Mouse (Mus musculus): ENCODE results near the gene Slc10a1. TPM values are rescaled to one million over a fixed set of nuclear protein-coding genes. Genes with fewer than 3 reads are reported as not detected.

Slc10a1 gene
- polyA plus RNA-seq, 1 experiment from 2014 or later: 0.50 TPM

- no peaks in the 10 kb centered on the region for H3K9me3 ChIP-seq (ENCODE audit: control insufficient read depth, low read length)
- ATAC-seq (replicated peaks; ENCODE audit: low FRiP score, low TSS enrichment, low read depth) (no peak), DNase-seq (ENCODE audit: low spot score) (no peak)
- H3K4me2 ChIP-seq (ENCODE audit: low read length): no peak overlapping the region
- H3K4me1 ChIP-seq (replicated peaks; ENCODE audit: control insufficient read depth, insufficient read depth, low read length): no peaks in the 10 kb centered on the region
- no peak overlapping the region for H3K9ac ChIP-seq (ENCODE audit: low read length)
- no peak overlapping the region; the same call in 1 of the 2 replicates for H3K27ac ChIP-seq (ENCODE audit: low read depth)
- WGBS: 64% methylated on average over 3 of the region's 3 CpGs
- no peak overlapping the region for H3K4me3 ChIP-seq (ENCODE audit: low read depth, low read length)
- no peaks in the 10 kb centered on the region for H3K36me3 ChIP-seq (ENCODE audit: control insufficient read depth, insufficient read depth, low read length)
- H3K27me3 ChIP-seq (replicated peaks; ENCODE audit: control insufficient read depth, insufficient read depth, low read length): no peaks in the 10 kb centered on the region
Measured at GRCm38 (mm10) chr12:80928881-80929280, 39.6 kb downstream of the Slc10a1 start.

GRCm38 (mm10) chr12:80927518-80927917 lies 41.0 kb downstream of the Slc10a1 start:
- H3K9ac ChIP-seq (ENCODE audit: low read length): no peak overlapping the region
- H3K4me2 ChIP-seq (ENCODE audit: low read length): no peak overlapping the region
- no peaks in the 10 kb centered on the region for H3K27me3 ChIP-seq (replicated peaks; ENCODE audit: control insufficient read depth, insufficient read depth, low read length)
- no peaks in the 10 kb centered on the region for H3K36me3 ChIP-seq (ENCODE audit: control insufficient read depth, insufficient read depth, low read length)
- no peak for ATAC-seq (replicated peaks; ENCODE audit: low FRiP score, low TSS enrichment, low read depth)
- no peak overlapping the region for H3K27ac ChIP-seq (ENCODE audit: low read depth)
- WGBS: 68% methylated on average over 1 of the region's 1 CpGs
- H3K9me3 ChIP-seq (ENCODE audit: control insufficient read depth, low read length): no peaks in the 10 kb centered on the region
- DNase-seq (ENCODE audit: low spot score): no peak
- 0 out of 2 replicates have a peak, but pooled peaks cover 3% of the 10 kb centered on the region for H3K4me1 ChIP-seq (replicated peaks; ENCODE audit: control insufficient read depth, insufficient read depth, low read length)
- H3K4me3 ChIP-seq (ENCODE audit: low read depth, low read length): no peak overlapping the region

GRCm38 (mm10) chr12:80926550-80926949 lies 42.0 kb downstream of the Slc10a1 start:
- Histone ChIP-seq H3K9ac (ENCODE audit: low read length) (no peak overlapping the region), H3K4me1 (replicated peaks; ENCODE audit: control insufficient read depth, insufficient read depth, low read length) (0 out of 2 replicates have a peak, but pooled peaks cover 3% of the 10 kb centered on the region), H3K27me3 (replicated peaks; ENCODE audit: control insufficient read depth, insufficient read depth, low read length) (no peaks in the 10 kb centered on the region), H3K9me3 (ENCODE audit: control insufficient read depth, low read length) (no peaks in the 10 kb centered on the region), H3K27ac (ENCODE audit: low read depth) (no peak overlapping the region), H3K4me3 (ENCODE audit: low read depth, low read length) (no peak overlapping the region), H3K4me2 (ENCODE audit: low read length) (no peak overlapping the region), H3K36me3 (ENCODE audit: control insufficient read depth, insufficient read depth, low read length) (no peaks in the 10 kb centered on the region)
- ATAC-seq (replicated peaks; ENCODE audit: low FRiP score, low TSS enrichment, low read depth) (no peak), DNase-seq (ENCODE audit: low spot score) (no peak)
- WGBS: 87% methylated on average over 4 of the region's 4 CpGs

- Histone ChIP-seq H3K27me3 (replicated peaks; ENCODE audit: control insufficient read depth, insufficient read depth, low read length) (no peaks in the 10 kb centered on the region), H3K4me3 (ENCODE audit: low read depth, low read length) (no peak overlapping the region), H3K27ac (ENCODE audit: low read depth) (no peak overlapping the region), H3K36me3 (ENCODE audit: control insufficient read depth, insufficient read depth, low read length) (no peaks in the 10 kb centered on the region), H3K4me1 (replicated peaks; ENCODE audit: control insufficient read depth, insufficient read depth, low read length) (0 out of 2 replicates have a peak, but pooled peaks cover 3% of the 10 kb centered on the region), H3K4me2 (ENCODE audit: low read length) (no peak overlapping the region), H3K9me3 (ENCODE audit: control insufficient read depth, low read length) (no peaks in the 10 kb centered on the region), H3K9ac (ENCODE audit: low read length) (no peak overlapping the region)
- ATAC-seq (replicated peaks; ENCODE audit: low FRiP score, low TSS enrichment, low read depth) (no peak), DNase-seq (ENCODE audit: low spot score) (no peak)
- 65% methylated on average over 7 of the region's 7 CpGs for WGBS
Measured at GRCm38 (mm10) chr12:80925919-80926318, 42.6 kb downstream of the Slc10a1 start.

GRCm38 (mm10) chr12:80924205-80924604 lies 44.3 kb downstream of the Slc10a1 start:
- H3K9me3 ChIP-seq (ENCODE audit: control insufficient read depth, low read length): no peaks in the 10 kb centered on the region
- H3K4me3 ChIP-seq (ENCODE audit: low read depth, low read length): no peak overlapping the region
- 60% methylated on average over 3 of the region's 3 CpGs for WGBS
- no peak overlapping the region for H3K4me2 ChIP-seq (ENCODE audit: low read length)
- H3K36me3 ChIP-seq (ENCODE audit: control insufficient read depth, insufficient read depth, low read length): no peaks in the 10 kb centered on the region
- no peak overlapping the region for H3K9ac ChIP-seq (ENCODE audit: low read length)
- ATAC-seq (replicated peaks; ENCODE audit: low FRiP score, low TSS enrichment, low read depth) (peak; percentile 67), DNase-seq (ENCODE audit: low spot score) (peak; percentile 80)
- peak overlapping the region; percentile 67 for H3K27ac ChIP-seq (ENCODE audit: low read depth)
- H3K4me1 ChIP-seq (replicated peaks; ENCODE audit: control insufficient read depth, insufficient read depth, low read length): 0 out of 2 replicates have a peak, but pooled peaks cover 3% of the 10 kb centered on the region
- no peaks in the 10 kb centered on the region for H3K27me3 ChIP-seq (replicated peaks; ENCODE audit: control insufficient read depth, insufficient read depth, low read length)

GRCm38 (mm10) chr12:80923602-80924001 lies 44.9 kb downstream of the Slc10a1 start:
- Histone ChIP-seq H3K4me3 (ENCODE audit: low read depth, low read length) (no peak overlapping the region), H3K27ac (ENCODE audit: low read depth) (peak overlapping the region; percentile 67), H3K4me1 (replicated peaks; ENCODE audit: control insufficient read depth, insufficient read depth, low read length) (0 out of 2 replicates have a peak, but pooled peaks cover 3% of the 10 kb centered on the region), H3K9me3 (ENCODE audit: control insufficient read depth, low read length) (no peaks in the 10 kb centered on the region), H3K9ac (ENCODE audit: low read length) (no peak overlapping the region), H3K4me2 (ENCODE audit: low read length) (peak overlapping the region; percentile 37; the same call in 1 of the 2 replicates), H3K27me3 (replicated peaks; ENCODE audit: control insufficient read depth, insufficient read depth, low read length) (no peaks in the 10 kb centered on the region), H3K36me3 (ENCODE audit: control insufficient read depth, insufficient read depth, low read length) (no peaks in the 10 kb centered on the region)
- no peak for DNase-seq (ENCODE audit: low spot score)
- WGBS: 48% methylated on average over 5 of the region's 5 CpGs
- ATAC-seq (replicated peaks; ENCODE audit: low FRiP score, low TSS enrichment, low read depth): peak; percentile 59

- Histone ChIP-seq H3K4me1 (replicated peaks; ENCODE audit: control insufficient read depth, insufficient read depth, low read length) (0 out of 2 replicates have a peak, but pooled peaks cover 3% of the 10 kb centered on the region), H3K27me3 (replicated peaks; ENCODE audit: control insufficient read depth, insufficient read depth, low read length) (no peaks in the 10 kb centered on the region), H3K27ac (ENCODE audit: low read depth) (no peak overlapping the region), H3K4me2 (ENCODE audit: low read length) (peak overlapping the region; percentile 37), H3K9me3 (ENCODE audit: control insufficient read depth, low read length) (no peaks in the 10 kb centered on the region), H3K4me3 (ENCODE audit: low read depth, low read length) (peak overlapping the region; percentile 3; the same call in 1 of the 2 replicates), H3K36me3 (ENCODE audit: control insufficient read depth, insufficient read depth, low read length) (no peaks in the 10 kb centered on the region), H3K9ac (ENCODE audit: low read length) (no peak overlapping the region)
- DNase-seq (ENCODE audit: low spot score) (peak; percentile 57), ATAC-seq (replicated peaks; ENCODE audit: low FRiP score, low TSS enrichment, low read depth) (peak; percentile 73)
- WGBS: 4% methylated on average over 7 of the region's 7 CpGs
Measured at GRCm38 (mm10) chr12:80922869-80923268, 45.6 kb downstream of the Slc10a1 start.

- ATAC-seq (replicated peaks; ENCODE audit: low FRiP score, low TSS enrichment, low read depth) (no peak), DNase-seq (ENCODE audit: low spot score) (no peak)
- no peak overlapping the region for H3K4me2 ChIP-seq (ENCODE audit: low read length)
- H3K9ac ChIP-seq (ENCODE audit: low read length): no peak overlapping the region
- no peaks in the 10 kb centered on the region for H3K36me3 ChIP-seq (ENCODE audit: control insufficient read depth, insufficient read depth, low read length)
- no peaks in the 10 kb centered on the region for H3K9me3 ChIP-seq (ENCODE audit: control insufficient read depth, low read length)
- 95% methylated on average over 5 of the region's 5 CpGs for WGBS
- no peak overlapping the region for H3K27ac ChIP-seq (ENCODE audit: low read depth)
- 0 out of 2 replicates have a peak, but pooled peaks cover 3% of the 10 kb centered on the region for H3K4me1 ChIP-seq (replicated peaks; ENCODE audit: control insufficient read depth, insufficient read depth, low read length)
- no peak overlapping the region for H3K4me3 ChIP-seq (ENCODE audit: low read depth, low read length)
- no peaks in the 10 kb centered on the region for H3K27me3 ChIP-seq (replicated peaks; ENCODE audit: control insufficient read depth, insufficient read depth, low read length)
Measured at GRCm38 (mm10) chr12:80921301-80921700, 47.2 kb downstream of the Slc10a1 start.

GRCm38 (mm10) chr12:80917764-80918163 lies 50.7 kb downstream of the Slc10a1 start:
- Histone ChIP-seq H3K27me3 (replicated peaks; ENCODE audit: control insufficient read depth, insufficient read depth, low read length) (no peaks in the 10 kb centered on the region), H3K36me3 (ENCODE audit: control insufficient read depth, insufficient read depth, low read length) (no peaks in the 10 kb centered on the region)
- DNase-seq (ENCODE audit: low spot score): no peak

More at GRCm38 (mm10) chr12:80917764-80918163, 50.7 kb downstream of the Slc10a1 start:
- no peak overlapping the region for H3K4me3 ChIP-seq (ENCODE audit: low read depth, low read length)
- ATAC-seq (replicated peaks; ENCODE audit: low FRiP score, low TSS enrichment, low read depth): no peak
- H3K27ac ChIP-seq (ENCODE audit: low read depth): no peak overlapping the region
- H3K9me3 ChIP-seq (ENCODE audit: control insufficient read depth, low read length): no peaks in the 10 kb centered on the region
- 55% methylated on average over 7 of the region's 7 CpGs for WGBS
- H3K4me1 ChIP-seq (replicated peaks; ENCODE audit: control insufficient read depth, insufficient read depth, low read length): 0 out of 2 replicates have a peak, but pooled peaks cover 2% of the 10 kb centered on the region
- H3K9ac ChIP-seq (ENCODE audit: low read length): no peak overlapping the region
- H3K4me2 ChIP-seq (ENCODE audit: low read length): no peak overlapping the region
